Mouse (Mus musculus) T-helper 17 cell (primary cell): Measurements from ENCODE around the gene Slc17a7.

Experiments used
- in situ Hi-C, 2 experiments: fragments of 300-600 bp; cut with MboI, MseI; formaldehyde crosslinking; loops; 1 replicate in 1 of 2; 2 replicates in 1 of 2; pipeline ENCODE4 v1.15.1; 2025; ENCODE audit warnings: high pct_unique_total_duplicates in 2 of 2

Slc17a7 gene

GRCm38 (mm10) chr7:45198435-45198834 is 34.7 kb downstream of the Slc17a7 start:
- in situ Hi-C loops: no loop called here

GRCm38 (mm10) chr7:45198961-45199360 is 35.2 kb downstream of the Slc17a7 start:
- in situ Hi-C loops: no loop called here

GRCm38 (mm10) chr7:45202654-45203053 is 38.9 kb downstream of the Slc17a7 start:
- in situ Hi-C loops: no loop called here

- in situ Hi-C loops: no loop called here
These were observed 40.8 kb downstream of the Slc17a7 start, which contains the start of gene Ccdc155 for GRCm38 (mm10) chr7:45204380-45205143. Gene Ccdc155 (minus strand): TSS chr7:45204892.

GRCm38 (mm10) chr7:45208260-45208659 is 44.5 kb downstream of the Slc17a7 start:
- in situ Hi-C loops: no loop called here

GRCm38 (mm10) chr7:45211070-45211469 is 47.3 kb downstream of the Slc17a7 start:
- in situ Hi-C loops: no loop called here

GRCm38 (mm10) chr7:45211851-45212251 is 48.1 kb downstream of the Slc17a7 start, which contains the start of gene Dkkl1:
Gene Dkkl1 (minus strand): TSS chr7:45212147.
- in situ Hi-C loops: no loop called here

GRCm38 (mm10) chr7:45212356-45212755 is 48.6 kb downstream of the Slc17a7 start:
- in situ Hi-C loops: no loop called here

- in situ Hi-C loops: no loop called here
These were observed 50.0 kb downstream of the Slc17a7 start for GRCm38 (mm10) chr7:45213708-45214107.

GRCm38 (mm10) chr7:45215673-45216441 is 52.1 kb downstream of the Slc17a7 start, which contains the start of gene Tead2:
Gene Tead2 (plus strand): TSS chr7:45215753.
- in situ Hi-C loops: no loop called here

- in situ Hi-C loops: no loop called here
These were observed 52.9 kb downstream of the Slc17a7 start for GRCm38 (mm10) chr7:45216442-45217183.

GRCm38 (mm10) chr7:45221680-45222079 is 57.9 kb downstream of the Slc17a7 start:
- in situ Hi-C loops: no loop called here

GRCm38 (mm10) chr7:45224826-45225225 is 61.1 kb downstream of the Slc17a7 start:
- in situ Hi-C loops: loop anchor here in 1 of 2 experiments (25.0 kb wide), 1 partner anchor 1438 kb away; the partner anchor contains the start of genes Klk10, Klk8 and Klk9
